Mouse (Mus musculus): ENCODE measurements at regions not wholly inside any gene's neighbourhood (a gene's known extent, or its start where the extent isn't known, plus 50 kb on each side); places are given as distances from the start of the nearest gene placed in this dataset.

DNA sequence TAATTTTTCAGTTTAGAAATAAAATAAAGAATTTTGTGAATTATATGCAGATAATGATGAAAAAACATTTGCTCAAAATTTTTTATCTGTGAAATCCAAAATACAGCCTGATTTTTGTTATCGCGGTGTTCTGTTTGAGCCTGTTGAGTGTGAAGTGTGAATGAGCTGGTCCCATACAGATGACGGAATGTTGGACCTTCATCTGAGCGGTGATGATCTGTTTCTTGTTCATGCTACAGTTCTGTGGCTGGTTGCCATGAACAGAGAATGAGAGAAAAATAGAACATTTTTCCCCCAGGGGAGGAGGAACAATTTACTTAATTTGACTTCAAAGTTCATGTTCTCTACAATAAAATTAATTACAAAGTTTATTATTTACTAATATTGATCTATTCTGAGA is 188.7 kb upstream of the Plpp4 start:
- ATAC-seq (ENCODE audit: insufficient number of reproducible peaks, low FRiP score, low TSS enrichment, low read depth): no peak
- Histone ChIP-seq H3K36me3 (ENCODE audit: control insufficient read depth, insufficient read depth, low read length) (no peaks in the 10 kb centered on the region), H3K4me1 (ENCODE audit: control insufficient read depth, insufficient read depth, low read length) (no peaks in the 10 kb centered on the region), H3K9ac (ENCODE audit: low read length) (no peak overlapping the region), H3K27me3 (ENCODE audit: control insufficient read depth, insufficient read depth, low read length) (no peaks in the 10 kb centered on the region), H3K27ac (replicated peaks; ENCODE audit: low read depth, low read length) (no peak overlapping the region), H3K9me3 (ENCODE audit: control insufficient read depth, low read length) (no peaks in the 10 kb centered on the region), H3K4me2 (ENCODE audit: low read depth, severe bottlenecking) (no peak overlapping the region), H3K4me3 (ENCODE audit: low read depth, low read length) (no peak overlapping the region)
- no peak for DNase-seq (ENCODE audit: low spot score)
- WGBS: 96% methylated on average over 4 of the region's 4 CpGs

DNA sequence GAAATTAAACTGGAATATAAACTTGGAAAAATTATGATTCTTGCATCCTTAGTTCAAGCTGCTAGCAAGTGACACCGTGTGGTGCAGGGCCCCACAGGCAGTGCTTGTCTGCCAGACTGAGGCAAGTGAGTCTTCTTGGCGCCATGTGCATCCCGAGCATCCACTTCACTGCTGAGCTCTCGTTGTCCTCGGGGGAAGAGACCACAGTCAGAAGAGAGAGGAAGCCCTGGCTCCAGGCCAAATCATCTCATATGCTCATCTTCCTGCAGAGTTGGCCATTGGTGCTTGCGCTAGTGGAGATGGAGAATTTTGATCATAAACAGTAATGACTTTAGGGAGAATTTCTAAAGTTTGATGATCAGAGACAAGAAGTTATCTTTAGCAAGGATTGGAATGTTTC is 177.0 kb upstream of the Plpp4 start:
- Histone ChIP-seq H3K27me3 (ENCODE audit: control insufficient read depth, insufficient read depth, low read length) (no peaks in the 10 kb centered on the region), H3K4me1 (ENCODE audit: control insufficient read depth, insufficient read depth, low read length) (no peaks in the 10 kb centered on the region), H3K9ac (ENCODE audit: low read length) (no peak overlapping the region), H3K36me3 (ENCODE audit: control insufficient read depth, insufficient read depth, low read length) (no peaks in the 10 kb centered on the region), H3K27ac (replicated peaks; ENCODE audit: low read depth, low read length) (no peak overlapping the region), H3K4me3 (ENCODE audit: low read depth, low read length) (no peak overlapping the region), H3K4me2 (ENCODE audit: low read depth, severe bottlenecking) (no peak overlapping the region), H3K9me3 (ENCODE audit: control insufficient read depth, low read length) (no peaks in the 10 kb centered on the region)
- WGBS: 90% methylated on average over 6 of the region's 6 CpGs
- DNase-seq (ENCODE audit: low spot score): no peak
- no peak for ATAC-seq (ENCODE audit: insufficient number of reproducible peaks, low FRiP score, low TSS enrichment, low read depth)

DNA sequence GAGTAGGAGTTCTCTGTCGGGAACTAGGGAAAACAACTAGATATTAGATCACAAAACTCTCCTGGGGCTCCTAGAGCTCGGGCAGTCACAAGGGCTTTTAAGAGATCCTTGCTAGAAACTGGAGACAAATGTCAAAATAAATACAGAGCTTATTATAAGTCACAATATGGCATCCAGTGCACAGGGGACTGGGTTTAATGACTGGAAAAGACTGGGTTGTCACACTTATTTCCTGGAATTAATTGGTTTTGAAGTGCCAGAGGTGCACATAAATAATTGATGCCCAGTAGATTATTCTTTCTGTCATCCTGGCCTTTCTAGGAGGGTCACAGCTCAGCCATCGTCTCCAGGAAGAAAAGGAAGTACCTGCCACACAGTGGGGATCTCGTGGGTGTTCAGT is 165.4 kb upstream of the Plpp4 start:
- no peak overlapping the region for H3K27ac ChIP-seq (replicated peaks; ENCODE audit: low read depth, low read length)
- ATAC-seq (ENCODE audit: insufficient number of reproducible peaks, low FRiP score, low TSS enrichment, low read depth) (no peak), DNase-seq (ENCODE audit: low spot score) (no peak)
- H3K4me2 ChIP-seq (ENCODE audit: low read depth, severe bottlenecking): no peak overlapping the region
- H3K4me1 ChIP-seq (ENCODE audit: control insufficient read depth, insufficient read depth, low read length): no peaks in the 10 kb centered on the region
- H3K27me3 ChIP-seq (ENCODE audit: control insufficient read depth, insufficient read depth, low read length): no peaks in the 10 kb centered on the region
- H3K4me3 ChIP-seq (ENCODE audit: low read depth, low read length): no peak overlapping the region
- no peaks in the 10 kb centered on the region for H3K36me3 ChIP-seq (ENCODE audit: control insufficient read depth, insufficient read depth, low read length)
- no peak overlapping the region for H3K9ac ChIP-seq (ENCODE audit: low read length)
- WGBS: 64% methylated on average over 4 of the region's 4 CpGs
- no peaks in the 10 kb centered on the region for H3K9me3 ChIP-seq (ENCODE audit: control insufficient read depth, low read length)

DNA sequence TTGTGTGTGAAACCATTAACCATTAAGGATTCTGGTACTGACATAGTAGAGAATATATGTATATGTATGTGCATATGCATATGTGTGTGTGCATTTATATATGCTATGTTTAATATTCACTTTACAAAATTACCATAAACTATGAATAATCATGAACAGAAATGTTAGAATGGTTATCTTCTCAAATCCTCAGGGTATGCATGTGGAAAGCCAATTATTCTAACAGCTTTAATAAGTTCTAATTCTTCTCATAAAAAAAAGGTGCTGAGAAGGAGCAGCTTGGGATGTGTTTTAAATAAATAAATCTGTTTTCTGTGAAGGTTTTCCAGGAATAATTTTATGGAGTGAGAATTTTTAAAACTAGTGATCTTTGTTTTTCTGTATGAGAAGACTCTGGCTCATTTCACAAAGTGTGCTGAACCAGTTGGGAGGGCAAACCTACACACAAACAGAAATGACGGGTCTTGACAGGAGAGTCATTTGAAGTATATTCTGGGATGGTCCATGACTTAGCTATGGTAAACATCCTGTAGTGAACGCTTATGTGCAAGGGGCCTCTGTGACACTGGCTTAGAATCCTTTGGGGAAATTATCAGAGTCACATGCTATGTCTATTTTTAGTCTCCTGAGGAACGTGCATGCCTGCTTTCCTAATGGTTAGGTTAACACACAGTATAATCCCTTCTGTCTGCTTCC is 160.3 kb upstream of the Plpp4 start:
- Histone ChIP-seq H3K4me3 (ENCODE audit: low read depth, low read length) (no peak overlapping the region), H3K27ac (replicated peaks; ENCODE audit: low read depth, low read length) (no peak overlapping the region), H3K4me2 (ENCODE audit: low read depth, severe bottlenecking) (no peak overlapping the region), H3K36me3 (ENCODE audit: control insufficient read depth, insufficient read depth, low read length) (no peaks in the 10 kb centered on the region), H3K27me3 (ENCODE audit: control insufficient read depth, insufficient read depth, low read length) (no peaks in the 10 kb centered on the region), H3K9me3 (ENCODE audit: control insufficient read depth, low read length) (no peaks in the 10 kb centered on the region), H3K9ac (ENCODE audit: low read length) (no peak overlapping the region), H3K4me1 (ENCODE audit: control insufficient read depth, insufficient read depth, low read length) (no peaks in the 10 kb centered on the region)
- ATAC-seq (ENCODE audit: insufficient number of reproducible peaks, low FRiP score, low TSS enrichment, low read depth) (no peak), DNase-seq (ENCODE audit: low spot score) (no peak)
- WGBS: 78% methylated on average over 3 of the region's 3 CpGs

DNA sequence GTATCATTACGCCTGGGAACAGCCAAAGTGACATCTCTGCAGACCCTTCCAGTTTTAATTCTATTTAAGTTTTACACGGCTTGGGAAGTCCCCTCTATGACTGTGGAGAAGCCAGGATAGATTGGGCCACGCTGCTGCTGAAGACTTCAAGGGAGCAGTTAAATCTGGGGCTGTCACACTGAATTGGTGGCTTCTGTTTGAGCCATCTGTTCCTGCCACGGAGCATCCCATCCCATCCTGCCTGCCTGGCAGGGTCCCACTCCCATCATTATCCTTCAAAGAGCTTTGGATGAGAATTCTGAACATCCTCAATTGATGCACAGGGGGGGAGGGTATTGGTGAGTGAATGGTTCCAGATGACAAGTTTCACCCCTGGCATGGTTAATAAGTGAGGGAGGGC is 154.4 kb upstream of the Plpp4 start:
- DNase-seq (ENCODE audit: low spot score): no peak
- H3K27ac ChIP-seq (replicated peaks; ENCODE audit: low read depth, low read length): no peak overlapping the region
- no peaks in the 10 kb centered on the region for H3K27me3 ChIP-seq (ENCODE audit: control insufficient read depth, insufficient read depth, low read length)
- no peak for ATAC-seq (ENCODE audit: insufficient number of reproducible peaks, low FRiP score, low TSS enrichment, low read depth)
- WGBS: 55% methylated on average over 4 of the region's 4 CpGs
- H3K4me1 ChIP-seq (ENCODE audit: control insufficient read depth, insufficient read depth, low read length): no peaks in the 10 kb centered on the region
- no peak overlapping the region for H3K4me3 ChIP-seq (ENCODE audit: low read depth, low read length)
- H3K36me3 ChIP-seq (ENCODE audit: control insufficient read depth, insufficient read depth, low read length): no peaks in the 10 kb centered on the region
- H3K9ac ChIP-seq (ENCODE audit: low read length): no peak overlapping the region
- H3K9me3 ChIP-seq (ENCODE audit: control insufficient read depth, low read length): no peaks in the 10 kb centered on the region
- H3K4me2 ChIP-seq (ENCODE audit: low read depth, severe bottlenecking): no peak overlapping the region

DNA sequence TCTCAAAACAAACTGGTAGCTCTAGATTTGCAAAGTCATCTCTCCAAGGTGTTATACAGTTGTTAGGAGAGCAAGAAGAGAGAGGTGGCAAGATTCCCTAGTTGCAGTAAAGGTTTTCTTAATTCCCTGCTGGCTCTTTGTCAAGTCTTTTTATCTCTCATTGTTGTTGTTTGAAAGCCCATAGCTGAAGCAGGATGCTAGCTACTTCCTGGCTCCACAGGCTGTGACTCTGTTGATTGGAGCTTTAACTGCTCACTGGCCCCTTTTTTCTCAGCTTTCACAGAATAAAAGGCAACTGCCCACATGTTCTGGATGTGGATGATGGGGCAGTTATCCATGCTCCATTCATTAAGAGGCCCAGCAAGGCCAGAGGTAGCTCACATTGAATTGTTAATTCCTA is 122.7 kb upstream of the Plpp4 start:
- no peaks in the 10 kb centered on the region for H3K27me3 ChIP-seq (ENCODE audit: control insufficient read depth, insufficient read depth, low read length)
- no peak overlapping the region for H3K9ac ChIP-seq (ENCODE audit: low read length)
- H3K4me2 ChIP-seq (ENCODE audit: low read depth, severe bottlenecking): no peak overlapping the region
- H3K27ac ChIP-seq (replicated peaks; ENCODE audit: low read depth, low read length): no peak overlapping the region
- no peak overlapping the region for H3K4me3 ChIP-seq (ENCODE audit: low read depth, low read length)
- no peaks in the 10 kb centered on the region for H3K9me3 ChIP-seq (ENCODE audit: control insufficient read depth, low read length)
- DNase-seq (ENCODE audit: low spot score) (no peak), ATAC-seq (ENCODE audit: insufficient number of reproducible peaks, low FRiP score, low TSS enrichment, low read depth) (no peak)
- no peaks in the 10 kb centered on the region for H3K36me3 ChIP-seq (ENCODE audit: control insufficient read depth, insufficient read depth, low read length)
- no peaks in the 10 kb centered on the region for H3K4me1 ChIP-seq (ENCODE audit: control insufficient read depth, insufficient read depth, low read length)

DNA sequence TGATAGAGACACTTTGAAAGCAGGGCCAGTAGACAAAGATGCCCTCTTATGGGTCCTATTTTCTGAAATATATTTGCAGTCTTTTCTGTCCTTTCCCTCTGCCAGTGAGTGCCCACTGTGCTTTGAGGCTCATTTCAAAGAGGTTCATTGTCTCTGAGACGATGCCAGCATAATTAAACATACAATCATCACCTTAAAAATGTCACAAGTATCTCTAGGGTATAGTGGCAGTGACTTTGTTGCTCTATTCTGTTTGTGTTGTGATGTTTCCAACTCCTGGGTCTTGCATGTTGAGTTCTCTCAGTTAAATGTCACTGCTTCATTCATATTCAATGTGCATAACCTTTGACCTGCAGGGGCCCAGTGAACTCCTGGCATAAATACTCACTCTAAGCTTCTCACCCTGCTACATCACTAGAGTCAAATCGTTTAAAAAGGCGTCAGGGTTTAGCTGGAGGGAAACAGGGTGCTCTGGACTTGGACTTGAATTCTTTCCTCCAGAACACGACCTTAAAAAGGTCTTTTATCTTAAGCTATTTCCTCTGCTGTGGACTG is 122.1 kb upstream of the Plpp4 start:
- no peak for ATAC-seq (ENCODE audit: insufficient number of reproducible peaks, low FRiP score, low TSS enrichment, low read depth)
- Histone ChIP-seq H3K9me3 (ENCODE audit: control insufficient read depth, low read length) (no peaks in the 10 kb centered on the region), H3K4me1 (ENCODE audit: control insufficient read depth, insufficient read depth, low read length) (no peaks in the 10 kb centered on the region), H3K9ac (ENCODE audit: low read length) (no peak overlapping the region), H3K27me3 (ENCODE audit: control insufficient read depth, insufficient read depth, low read length) (no peaks in the 10 kb centered on the region), H3K4me2 (ENCODE audit: low read depth, severe bottlenecking) (no peak overlapping the region), H3K36me3 (ENCODE audit: control insufficient read depth, insufficient read depth, low read length) (no peaks in the 10 kb centered on the region), H3K4me3 (ENCODE audit: low read depth, low read length) (no peak overlapping the region), H3K27ac (replicated peaks; ENCODE audit: low read depth, low read length) (no peak overlapping the region)
- no peak for DNase-seq (ENCODE audit: low spot score)
- WGBS: 43% methylated on average over 4 of the region's 4 CpGs

DNA sequence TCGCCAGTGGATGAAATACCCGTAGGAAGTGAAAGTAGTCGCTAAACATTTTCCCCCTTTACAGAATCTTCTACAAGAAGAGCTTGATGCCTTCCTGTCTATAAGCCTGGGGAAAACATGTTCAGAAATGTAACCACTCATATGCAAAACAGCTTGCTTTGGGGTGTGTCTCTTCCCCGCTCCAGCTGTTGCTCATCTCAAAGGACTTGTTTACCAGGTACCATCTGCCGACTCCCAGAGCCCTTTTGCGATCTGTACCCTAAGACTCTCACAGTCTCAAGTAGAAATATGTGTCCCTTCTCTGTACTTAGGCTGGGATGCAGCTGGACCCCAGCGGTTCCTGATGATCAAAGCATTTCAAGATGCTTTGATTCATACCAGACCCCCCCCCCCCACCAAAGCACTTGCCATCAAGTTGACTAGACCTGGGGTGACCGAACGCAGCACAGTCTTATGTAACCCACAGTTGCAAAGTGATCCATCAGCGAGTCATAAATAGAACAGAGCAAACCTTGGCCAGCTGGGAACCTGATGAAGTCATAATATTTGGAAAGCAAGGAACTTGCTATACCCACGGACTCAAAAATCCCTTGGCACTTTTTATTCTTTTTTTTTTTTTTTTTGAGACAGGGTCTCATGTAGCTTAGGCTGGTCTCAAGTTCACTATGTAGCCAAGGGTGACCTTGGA is 119.4 kb upstream of the Plpp4 start:
- no peak for ATAC-seq (ENCODE audit: insufficient number of reproducible peaks, low FRiP score, low TSS enrichment, low read depth)
- no peak for DNase-seq (ENCODE audit: low spot score)
- H3K9me3 ChIP-seq (ENCODE audit: control insufficient read depth, low read length): no peaks in the 10 kb centered on the region
- H3K27me3 ChIP-seq (ENCODE audit: control insufficient read depth, insufficient read depth, low read length): no peaks in the 10 kb centered on the region
- no peaks in the 10 kb centered on the region for H3K36me3 ChIP-seq (ENCODE audit: control insufficient read depth, insufficient read depth, low read length)
- H3K4me1 ChIP-seq (ENCODE audit: control insufficient read depth, insufficient read depth, low read length): no peaks in the 10 kb centered on the region
- no peak overlapping the region for H3K27ac ChIP-seq (replicated peaks; ENCODE audit: low read depth, low read length)
- 86% methylated on average over 11 of the region's 11 CpGs for WGBS
- H3K4me2 ChIP-seq (ENCODE audit: low read depth, severe bottlenecking): no peak overlapping the region
- H3K9ac ChIP-seq (ENCODE audit: low read length): no peak overlapping the region
- no peak overlapping the region for H3K4me3 ChIP-seq (ENCODE audit: low read depth, low read length)

All from limb, embryonic 11.5 days (tissue).